Mouse (Mus musculus) lung, postnatal 10 days (tissue): ENCODE measurements at regions not wholly inside any gene's neighbourhood (a gene's known extent, or its start where the extent isn't known, plus 50 kb on each side); places are given as distances from the start of the nearest gene placed in this dataset.

Source experiments
- DNase-seq: peaks from one replicate; pipeline ENCODE4 v3.0.0; 2021

DNA sequence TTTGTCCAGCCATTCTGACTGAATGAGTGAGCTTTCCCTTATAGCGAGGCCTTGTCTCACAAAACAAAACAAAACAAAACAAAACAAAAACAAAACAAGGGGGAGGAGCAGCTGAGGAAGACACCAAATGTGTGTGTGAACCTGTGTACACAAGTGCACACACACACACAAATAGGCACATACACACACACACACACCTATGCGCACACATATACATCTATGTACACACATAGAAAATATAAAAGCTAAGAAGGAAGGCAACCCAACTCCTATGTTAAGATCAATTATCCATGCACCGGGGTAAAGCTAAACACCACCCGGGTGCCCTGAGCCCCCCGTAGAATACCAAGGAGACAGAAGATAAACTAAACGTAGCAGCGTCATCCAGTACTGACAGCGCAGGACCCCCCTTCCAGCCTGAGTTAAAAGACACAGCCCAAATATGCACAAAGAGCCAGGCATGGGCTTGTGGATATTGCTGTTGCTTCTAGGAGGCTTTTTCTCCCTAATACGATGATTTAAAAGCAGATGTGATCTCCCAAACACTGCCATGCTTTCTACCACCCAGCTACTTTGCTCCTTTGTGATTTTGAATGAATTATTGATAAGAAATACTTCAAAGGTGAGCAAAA lies 108.4 kb upstream of the Ptbp2 start:
- no peak for DNase-seq

DNA sequence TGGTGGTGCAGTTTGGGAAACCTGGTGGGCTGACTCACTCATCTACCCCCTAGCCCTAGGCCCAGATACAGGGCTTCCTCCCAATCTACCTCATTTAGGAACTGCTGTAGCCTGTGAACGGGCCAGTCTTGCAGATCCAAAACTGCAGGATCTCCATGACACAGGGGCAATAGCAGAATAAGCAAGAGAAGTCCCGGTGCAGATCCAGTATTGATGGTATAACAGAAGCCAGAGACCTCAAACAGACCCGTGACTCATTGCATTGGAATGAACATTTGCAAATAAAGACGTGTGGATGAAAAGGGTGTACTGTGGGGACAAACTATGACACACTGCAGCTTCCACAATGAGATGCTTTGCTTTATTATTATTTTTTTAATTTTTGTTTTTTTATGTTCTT lies 106.6 kb upstream of the Ptbp2 start:
- peak; percentile 47 for DNase-seq

DNA sequence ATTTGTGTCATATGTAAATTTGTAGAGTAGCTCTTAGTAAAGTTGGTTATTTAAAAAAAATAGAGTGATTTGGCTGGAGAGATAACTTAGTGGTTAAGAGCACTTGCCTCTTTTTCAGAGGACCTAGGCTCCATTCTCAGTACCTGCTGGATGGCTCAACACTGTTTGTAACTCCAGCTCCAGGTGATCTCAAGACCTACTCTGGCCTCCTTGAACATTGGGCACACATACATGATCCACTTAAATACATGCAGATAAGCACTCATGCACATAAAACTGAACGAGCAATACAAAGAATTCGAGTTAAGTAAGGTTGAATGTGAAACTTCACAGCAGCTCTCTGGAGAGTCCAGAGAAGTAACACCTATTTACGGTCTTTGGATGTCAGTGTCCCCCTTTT lies 104.2 kb upstream of the Ptbp2 start:
- DNase-seq: no peak

- DNase-seq: no peak
Measured at GRCm38 (mm10) chr3:119876395-119876794, 92.1 kb upstream of the Ptbp2 start.

DNA sequence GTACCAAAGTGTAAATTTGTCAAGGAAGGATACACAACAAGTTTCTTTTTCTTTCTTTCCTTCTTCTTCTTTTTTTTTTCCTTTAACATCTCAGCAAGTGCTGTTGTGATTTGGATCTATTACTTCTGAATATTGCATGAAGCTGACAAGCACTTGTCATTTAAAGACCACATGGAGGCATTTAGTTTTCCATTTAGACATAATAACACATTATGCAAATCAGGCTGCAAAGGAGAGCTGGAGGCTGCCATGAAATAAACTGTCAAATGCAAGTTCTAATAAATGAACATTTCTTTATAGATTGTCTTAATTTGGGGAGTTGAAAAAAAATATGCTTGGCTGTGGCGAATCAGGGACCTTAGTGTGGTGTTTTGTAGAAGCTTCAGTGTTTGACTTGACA lies 90.8 kb upstream of the Ptbp2 start:
- DNase-seq: no peak

- DNase-seq: no peak
Measured at GRCm38 (mm10) chr3:119862194-119862957, 78.1 kb upstream of the Ptbp2 start.
